Mouse (Mus musculus) megakaryocyte-erythroid progenitor cell, adult 5-6 weeks (primary cell): ENCODE data around the gene Art1. TPM values are rescaled to one million over a fixed set of nuclear protein-coding genes. Genes with fewer than 3 reads are reported as not detected.

Experiments
- ATAC-seq: replicated peaks from 2 replicates; pipeline ENCODE4 v1.8.0; 2016; ENCODE audit warnings: mild to moderate bottlenecking, inconsistent platforms; ENCODE audit not compliant: severe bottlenecking, poor library complexity, low FRiP score, low TSS enrichment
- total RNA-seq, 2 experiments: library from RNA; stranded (forward) in 1 of 2; stranded (reverse) in 1 of 2; fragments of 200-1000, 215-1000 nt in 1 of 2; fragments of >200 nt in 1 of 2; fragmentation: Nextera tagmentation in 1 of 2; gene quantifications; 2 replicates each; pipeline ENCODE4 v1.2.3; 2014 to 2017

Gene Art1
- total RNA-seq, 2 experiments from 2014 or later, result not detected

- no peak for ATAC-seq
These were observed 2.6 kb downstream of the Art1 start for GRCm38 (mm10) chr7:102104126-102104525.

GRCm38 (mm10) chr7:102106700-102107141 is 5.2 kb downstream of the Art1 start:
- ATAC-seq, result no peak

- no peak for ATAC-seq
These were observed 6.7 kb downstream of the Art1 start for GRCm38 (mm10) chr7:102108206-102108605.

- ATAC-seq, result no peak
These were observed 7.6 kb downstream of the Art1 start, which contains the start of gene Art5 for GRCm38 (mm10) chr7:102109171-102109570. Gene Art5, minus strand, starts transcription at chr7:102109489.

- no peak for ATAC-seq
These were observed 8.2 kb downstream of the Art1 start for GRCm38 (mm10) chr7:102109746-102110145.

GRCm38 (mm10) chr7:102113151-102113729 is 11.7 kb downstream of the Art1 start:
- ATAC-seq, result no peak

GRCm38 (mm10) chr7:102116579-102117331 is 15.2 kb downstream of the Art1 start, which contains the start of gene Chrna10:
Gene Chrna10, minus strand, starts transcription at chr7:102116828.
- no peak for ATAC-seq

- no peak for ATAC-seq
These were observed 15.8 kb downstream of the Art1 start for GRCm38 (mm10) chr7:102117382-102117781.

- no peak for ATAC-seq
These were observed 18.8 kb downstream of the Art1 start for GRCm38 (mm10) chr7:102120326-102120725.

- no peak for ATAC-seq
These were observed 30.9 kb downstream of the Art1 start for GRCm38 (mm10) chr7:102132395-102132794.

GRCm38 (mm10) chr7:102137464-102137863 is 35.9 kb downstream of the Art1 start:
- ATAC-seq, result peak; percentile 83

GRCm38 (mm10) chr7:102137898-102138297 is 36.4 kb downstream of the Art1 start:
- no peak for ATAC-seq

- no peak for ATAC-seq
These were observed 52.1 kb downstream of the Art1 start for GRCm38 (mm10) chr7:102153691-102154090.

Other genes starting within 250 kb of the Art1 start
- gene Folr2, start 244.5 kb upstream of the Art1 start, total RNA-seq (2014; fragmentation: Nextera tagmentation), result not detected in 2 replicates
- gene Folr2, start 244.5 kb upstream of the Art1 start, total RNA-seq (2017), result not detected in 2 replicates
- 131 and 132 TPM in 2 replicates for gene Anapc15, start 238.0 kb upstream of the Art1 start, total RNA-seq (2014; fragmentation: Nextera tagmentation)
- gene Anapc15, start 238.0 kb upstream of the Art1 start, total RNA-seq (2017), result 85.3 and 93.1 TPM in 2 replicates
- 1.3 TPM in 1 of 2 replicates, not detected in the other for gene Folr1, start 231.0 kb upstream of the Art1 start, total RNA-seq (2014; fragmentation: Nextera tagmentation)
- gene Folr1, start 231.0 kb upstream of the Art1 start, total RNA-seq (2017), result not detected in 2 replicates
- 47.6 and 53.1 TPM in 2 replicates for gene Lamtor1, start 195.8 kb upstream of the Art1 start, total RNA-seq (2014; fragmentation: Nextera tagmentation)
- gene Lamtor1, start 195.8 kb upstream of the Art1 start, total RNA-seq (2017), result 48.8 and 57.6 TPM in 2 replicates
- gene Tomt, start 195.4 kb upstream of the Art1 start, total RNA-seq (2014; fragmentation: Nextera tagmentation), result 0.12 TPM in 1 of 2 replicates, not detected in the other
- gene Tomt, start 195.4 kb upstream of the Art1 start, total RNA-seq (2017), result 0.23 TPM in 1 of 2 replicates, not detected in the other
- 2.3 and 4.4 TPM in 2 replicates for gene Lrrc51, start 167.8 kb upstream of the Art1 start, total RNA-seq (2014; fragmentation: Nextera tagmentation)
- 0.75 TPM in 1 of 2 replicates, not detected in the other for gene Lrrc51, start 167.8 kb upstream of the Art1 start, total RNA-seq (2017)
- 106 and 112 TPM in 2 replicates for gene Numa1, start 167.6 kb upstream of the Art1 start, total RNA-seq (2014; fragmentation: Nextera tagmentation)
- gene Numa1, start 167.6 kb upstream of the Art1 start, total RNA-seq (2017), result 207 and 289 TPM in 2 replicates
- gene Il18bp, start 83.1 kb upstream of the Art1 start, total RNA-seq (2014; fragmentation: Nextera tagmentation), result 4.7 and 9.2 TPM in 2 replicates
- gene Il18bp, start 83.1 kb upstream of the Art1 start, total RNA-seq (2017), result 1.1 and 2.7 TPM in 2 replicates
- gene Rnf121, start 36.3 kb upstream of the Art1 start, total RNA-seq (2014; fragmentation: Nextera tagmentation), result 12.5 and 12.6 TPM in 2 replicates
- gene Rnf121, start 36.3 kb upstream of the Art1 start, total RNA-seq (2017), result 11.2 and 19.6 TPM in 2 replicates
- 54.5 and 57.5 TPM in 2 replicates for gene Xndc1, start 36.2 kb upstream of the Art1 start, total RNA-seq (2014; fragmentation: Nextera tagmentation)
- gene Xndc1, start 36.2 kb upstream of the Art1 start, total RNA-seq (2017), result 28.7 and 40.8 TPM in 2 replicates
- gene Xntrpc, start 36.0 kb upstream of the Art1 start, total RNA-seq (2014; fragmentation: Nextera tagmentation), result 0.48 and 1.3 TPM in 2 replicates
- gene Xntrpc, start 36.0 kb upstream of the Art1 start, total RNA-seq (2017), result 0.08 TPM in 1 of 2 replicates, not detected in the other
- gene Trpc2, start 18.6 kb upstream of the Art1 start, total RNA-seq (2014; fragmentation: Nextera tagmentation), result not detected in 2 replicates
- gene Trpc2, start 18.6 kb upstream of the Art1 start, total RNA-seq (2017), result 0.80 and 1.0 TPM in 2 replicates
- 2.2 TPM in 1 of 2 replicates, not detected in the other for gene Art5, start 7.7 kb downstream of the Art1 start, total RNA-seq (2014; fragmentation: Nextera tagmentation)
- gene Art5, start 7.7 kb downstream of the Art1 start, total RNA-seq (2017), result not detected in 2 replicates
- gene Chrna10, start 15.1 kb downstream of the Art1 start, total RNA-seq (2014; fragmentation: Nextera tagmentation), result not detected in 2 replicates
- gene Chrna10, start 15.1 kb downstream of the Art1 start, total RNA-seq (2017), result not detected in 2 replicates
- gene Nup98, start 108.4 kb downstream of the Art1 start, total RNA-seq (2014; fragmentation: Nextera tagmentation), result 71.1 and 73.6 TPM in 2 replicates
- 50.4 and 59.9 TPM in 2 replicates for gene Nup98, start 108.4 kb downstream of the Art1 start, total RNA-seq (2017)
- gene Pgap2, start 108.5 kb downstream of the Art1 start, total RNA-seq (2014; fragmentation: Nextera tagmentation), result 40.0 and 41.2 TPM in 2 replicates
- gene Pgap2, start 108.5 kb downstream of the Art1 start, total RNA-seq (2017), result 17.5 and 21.8 TPM in 2 replicates
- gene Rhog, start 154.3 kb downstream of the Art1 start, total RNA-seq (2014; fragmentation: Nextera tagmentation), result 145 and 157 TPM in 2 replicates
- 20.5 and 38.6 TPM in 2 replicates for gene Rhog, start 154.3 kb downstream of the Art1 start, total RNA-seq (2017)
- 23.4 and 37.7 TPM in 2 replicates for gene Stim1, start 166.1 kb downstream of the Art1 start, total RNA-seq (2014; fragmentation: Nextera tagmentation)
- gene Stim1, start 166.1 kb downstream of the Art1 start, total RNA-seq (2017), result 18.4 and 19.4 TPM in 2 replicates